Mouse (Mus musculus) embryonic fibroblast, embryonic 13.5 days (primary cell): ENCODE results near the gene 1700113H08Rik. TPM values are rescaled to one million over a fixed set of nuclear protein-coding genes. Genes with fewer than 3 reads are reported as not detected.

Experiments
- H3K27ac ChIP-seq: 2 replicates; pipeline ENCODE4 v1.5.1; 2012; ENCODE audit warnings: low read length, control low read depth, inconsistent platforms; ENCODE audit not compliant: insufficient read depth
- H3K4me1 ChIP-seq: 2 replicates; pipeline ENCODE4 v1.6.1; 2011; ENCODE audit warnings: low read length; ENCODE audit not compliant: control insufficient read depth, insufficient read depth
- H3K4me3 ChIP-seq: 2 replicates; pipeline ENCODE4 v1.5.1; 2011; ENCODE audit warnings: mild to moderate bottlenecking, control low read depth, low read length; ENCODE audit not compliant: insufficient read depth
- CTCF ChIP-seq: IDR thresholded peaks from 2 replicates; pipeline ENCODE4 v1.5.1; 2011; ENCODE audit warnings: mild to moderate bottlenecking, control low read depth, low read length, moderate library complexity, borderline replicate concordance; ENCODE audit not compliant: insufficient read depth
- POLR2A ChIP-seq: IDR thresholded peaks from 2 replicates; pipeline ENCODE4 v1.6.1; 2011; ENCODE audit warnings: low read depth, mild to moderate bottlenecking, control low read depth, low read length, moderate library complexity
- polyA plus RNA-seq: library from polyadenylated mRNA; stranded (reverse); fragments of >200 nt; gene quantifications from 2 replicates; pipeline ENCODE4 v1.2.4, GENCODE M21; 2011; ENCODE audit warnings: low read depth; ENCODE audit not compliant: missing spikeins, insufficient read length

The 1700113H08Rik gene
- polyA plus RNA-seq, 1 experiment: not detected

DNA sequence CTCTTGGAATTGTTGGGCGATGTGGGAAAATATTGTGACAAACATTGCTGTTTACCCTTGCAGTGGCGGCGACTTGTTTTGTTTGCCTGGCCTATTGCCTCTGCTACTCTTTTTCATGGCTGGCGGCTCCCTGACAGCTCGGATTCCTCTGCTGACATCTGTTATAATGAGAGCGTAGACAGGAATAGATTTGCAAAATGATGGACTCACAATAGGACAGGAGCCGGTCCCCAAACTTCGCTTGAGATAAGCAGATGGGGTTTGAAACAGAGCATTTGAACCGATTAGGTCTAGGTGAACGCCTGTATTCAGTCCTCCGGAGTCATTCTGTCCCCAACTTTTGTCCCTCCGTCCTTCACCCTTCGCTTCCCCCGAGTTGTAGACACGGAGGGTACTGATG is 22.0 kb upstream of the 1700113H08Rik start:
- Histone ChIP-seq H3K4me1 (no peaks in the 10 kb centered on the region), H3K4me3 (no peak overlapping the region), H3K27ac (no peak overlapping the region)
- TF ChIP-seq CTCF (no peak), POLR2A (no peak)

DNA sequence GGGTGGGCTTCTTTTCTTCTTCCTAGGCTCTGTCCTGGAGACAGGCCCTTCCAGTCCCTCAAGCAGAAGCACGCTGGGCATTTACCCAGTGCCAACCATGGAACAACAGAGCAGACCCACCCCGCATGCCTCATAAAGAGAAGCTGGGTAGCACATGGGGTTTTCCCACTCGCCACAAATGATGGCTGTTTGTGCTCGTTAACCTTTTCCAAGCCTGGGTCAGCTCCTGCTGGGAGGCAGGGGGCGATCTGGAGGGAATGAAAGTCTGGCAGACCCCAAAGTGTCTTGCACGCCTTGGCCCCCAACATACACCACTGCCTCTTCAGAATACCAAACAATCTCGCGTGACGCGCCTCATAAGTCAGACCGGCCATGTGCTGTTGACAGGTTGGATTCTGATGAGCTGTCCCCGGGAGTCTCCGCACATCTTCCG is 21.6 kb upstream of the 1700113H08Rik start:
- TF ChIP-seq CTCF (no peak), POLR2A (no peak)
- H3K27ac ChIP-seq: no peak overlapping the region
- no peak overlapping the region for H3K4me3 ChIP-seq
- H3K4me1 ChIP-seq: no peaks in the 10 kb centered on the region

DNA sequence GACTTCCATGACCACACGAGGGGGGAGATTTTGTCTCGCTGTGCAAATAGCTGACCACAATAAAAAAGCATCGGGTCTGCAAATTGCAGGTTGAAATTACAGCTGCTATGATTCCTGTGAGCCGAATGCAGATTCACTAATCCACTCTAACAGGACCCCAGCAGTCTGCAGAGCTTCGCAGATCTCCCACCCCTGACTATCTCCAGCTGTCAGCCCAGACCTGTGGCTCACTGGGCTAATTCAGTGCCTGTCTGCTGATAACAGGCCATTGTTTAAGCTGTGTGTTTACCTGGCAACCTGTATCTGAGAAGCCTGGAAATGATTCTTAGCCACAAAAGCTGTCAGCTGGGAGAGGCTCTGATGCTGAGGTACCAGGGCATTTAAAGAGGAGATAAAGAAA is 20.8 kb upstream of the 1700113H08Rik start:
- Histone ChIP-seq H3K27ac (no peak overlapping the region), H3K4me1 (no peaks in the 10 kb centered on the region), H3K4me3 (no peak overlapping the region)
- no peak for TF ChIP-seq POLR2A
- no peak for TF ChIP-seq CTCF

DNA sequence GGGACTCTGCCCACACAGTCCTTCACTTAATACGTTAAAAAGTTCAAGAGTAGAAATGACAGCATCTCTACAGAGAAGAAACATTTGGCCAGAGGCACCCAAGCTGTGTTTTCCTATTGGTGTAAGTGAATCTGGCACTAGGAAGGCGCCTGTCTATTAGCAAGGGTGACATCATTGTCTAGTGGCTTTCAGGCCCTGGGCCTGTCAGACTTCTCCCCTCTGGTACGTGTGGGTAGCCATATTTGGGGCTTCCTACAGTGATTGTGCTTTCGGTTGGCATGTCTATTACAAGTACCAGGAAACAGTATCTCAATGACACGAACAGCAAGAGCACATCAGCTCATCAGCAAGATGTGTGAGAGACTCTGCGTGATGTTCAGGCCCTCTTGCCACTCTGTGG is 18.5 kb upstream of the 1700113H08Rik start:
- Histone ChIP-seq H3K27ac (no peak overlapping the region), H3K4me3 (no peak overlapping the region), H3K4me1 (no peaks in the 10 kb centered on the region)
- no peak for TF ChIP-seq POLR2A
- TF ChIP-seq CTCF: no peak

DNA sequence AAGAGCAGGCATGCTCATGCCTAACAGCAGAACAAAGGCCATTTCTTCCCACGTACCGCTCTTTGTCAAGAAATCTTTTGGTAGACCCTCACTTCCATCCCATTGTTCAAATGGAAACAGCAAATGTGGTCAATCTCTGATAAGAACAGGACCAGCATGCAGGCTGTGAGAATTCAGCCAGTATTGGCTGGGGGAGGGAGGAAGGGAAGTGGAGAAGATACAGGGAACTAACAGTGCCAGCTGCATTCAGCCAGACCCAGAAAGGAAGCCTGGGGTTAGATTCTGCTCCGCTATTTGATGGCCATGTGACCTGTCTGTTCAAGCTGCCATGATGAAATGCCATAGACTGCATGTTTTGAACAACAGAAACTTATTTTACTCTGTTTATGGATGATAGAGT is 18.0 kb upstream of the 1700113H08Rik start:
- no peak for TF ChIP-seq CTCF
- H3K4me3 ChIP-seq: no peak overlapping the region

DNA sequence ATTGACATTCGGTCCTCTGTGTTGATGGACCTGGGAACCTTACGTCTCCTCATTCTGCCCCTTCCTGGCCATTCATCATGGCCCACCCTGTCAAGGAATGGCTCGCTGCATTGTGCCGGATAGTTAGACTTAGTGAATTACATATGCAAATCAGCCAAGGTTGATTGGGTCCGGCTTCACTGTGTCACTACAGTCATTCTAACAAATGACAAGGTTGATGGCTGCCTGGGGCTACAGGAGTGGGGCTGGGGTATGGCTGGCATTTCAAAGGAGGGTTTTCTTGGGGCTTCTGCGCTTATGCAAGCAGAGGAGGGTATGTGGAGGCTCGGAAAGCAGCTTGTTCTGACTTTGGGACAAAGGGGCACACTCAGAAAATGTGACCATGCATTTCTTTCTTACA is 16.6 kb upstream of the 1700113H08Rik start:
- H3K4me3 ChIP-seq: no peak overlapping the region
- no peak overlapping the region for H3K27ac ChIP-seq
- no peak for TF ChIP-seq CTCF
- TF ChIP-seq POLR2A: no peak
- H3K4me1 ChIP-seq: no peaks in the 10 kb centered on the region

More for the DNA sequence above, 18.0 kb upstream of the 1700113H08Rik start:
- Histone ChIP-seq H3K4me1 (no peaks in the 10 kb centered on the region), H3K27ac (no peak overlapping the region)

DNA sequence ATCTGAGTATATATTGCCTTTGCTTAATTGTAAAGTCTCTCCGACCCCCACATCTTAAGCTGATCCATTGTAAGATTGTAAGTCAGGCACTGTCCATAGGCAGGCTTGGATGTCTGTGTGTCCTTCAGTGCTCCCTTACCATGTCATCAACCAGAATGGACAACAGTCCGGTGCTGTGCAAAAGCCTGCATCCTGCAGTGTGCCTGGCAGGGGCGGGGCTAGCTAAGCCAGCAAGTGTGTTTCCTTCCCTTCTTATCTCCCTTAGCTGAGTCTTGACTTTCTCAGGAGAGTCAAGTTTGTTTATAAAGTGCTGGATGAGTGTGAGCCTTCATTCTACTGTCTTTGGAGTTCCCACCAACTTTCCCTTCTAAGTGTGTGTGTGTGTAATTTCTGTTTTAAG is 12.6 kb upstream of the 1700113H08Rik start:
- H3K4me1 ChIP-seq: no peaks in the 10 kb centered on the region
- H3K4me3 ChIP-seq: no peak overlapping the region
- no peak overlapping the region for H3K27ac ChIP-seq
- TF ChIP-seq CTCF (no peak), POLR2A (no peak)

DNA sequence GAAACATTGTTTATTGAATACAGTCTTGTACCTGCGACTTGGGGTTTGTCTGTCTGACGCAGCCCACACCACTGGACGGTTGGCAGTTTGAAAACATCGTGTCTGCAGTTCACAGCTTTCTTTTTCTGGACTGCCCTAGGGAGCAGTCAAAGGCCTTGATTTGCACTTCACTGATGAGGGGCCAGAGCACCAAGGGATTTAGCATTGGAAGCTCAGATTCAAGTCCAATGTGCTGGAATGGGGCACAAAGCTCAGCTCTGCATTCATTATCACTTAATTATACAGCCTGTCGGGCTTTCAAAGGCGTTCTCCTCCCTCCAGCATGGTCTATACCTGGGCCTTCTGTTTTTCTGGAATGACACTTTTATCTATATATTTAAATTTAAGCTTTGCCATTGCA is 11.4 kb upstream of the 1700113H08Rik start:
- Histone ChIP-seq H3K4me1 (no peaks in the 10 kb centered on the region), H3K27ac (no peak overlapping the region), H3K4me3 (no peak overlapping the region)
- no peak for TF ChIP-seq POLR2A
- TF ChIP-seq CTCF: no peak

DNA sequence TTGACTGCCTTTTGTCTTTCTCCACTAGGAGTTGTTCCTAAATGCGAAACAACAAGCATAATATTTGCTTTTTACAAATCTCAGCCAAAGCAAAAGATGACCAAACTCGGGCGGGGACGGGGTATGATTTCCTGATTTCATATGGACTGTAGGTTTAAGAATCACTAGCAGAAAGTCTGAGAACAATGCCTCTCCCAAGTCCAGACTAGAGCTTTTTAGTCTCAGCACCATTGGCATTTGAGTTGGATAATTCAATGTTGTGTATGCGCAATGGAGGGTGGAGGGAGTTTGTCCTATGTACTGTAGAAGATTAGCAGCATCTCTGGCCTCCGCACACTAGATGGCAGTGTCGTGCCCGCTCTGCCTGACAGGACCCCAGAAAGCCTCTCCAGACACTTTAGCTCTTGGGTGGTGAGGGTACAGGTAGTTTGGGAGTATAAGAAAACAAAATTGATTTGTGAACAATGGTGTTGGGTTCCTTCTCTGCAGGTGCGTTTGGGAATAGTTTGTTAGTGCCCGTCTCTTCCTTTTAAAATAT is 10.8 kb upstream of the 1700113H08Rik start:
- TF ChIP-seq POLR2A: no peak
- TF ChIP-seq CTCF: no peak
- Histone ChIP-seq H3K27ac (no peak overlapping the region), H3K4me3 (no peak overlapping the region), H3K4me1 (no peaks in the 10 kb centered on the region)

DNA sequence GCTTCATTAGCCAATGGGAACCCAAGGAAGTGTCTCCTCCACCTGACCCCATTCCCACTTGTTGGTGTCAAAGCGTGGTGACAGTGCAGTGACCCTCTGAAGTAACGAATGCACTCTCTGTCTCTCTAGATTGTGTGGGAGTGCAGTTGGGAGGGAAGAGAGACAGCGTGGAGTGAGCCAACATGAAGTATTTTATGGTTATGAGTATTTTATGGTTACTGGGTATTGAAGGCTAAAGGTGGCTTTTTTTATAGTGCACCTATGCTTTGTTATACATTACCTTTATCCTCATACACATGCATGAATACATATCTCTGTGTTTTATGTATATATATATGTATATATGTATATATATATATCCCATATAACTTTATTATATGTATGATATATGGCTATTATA is 8.7 kb upstream of the 1700113H08Rik start:
- Histone ChIP-seq H3K27ac (no peak overlapping the region), H3K4me3 (no peak overlapping the region), H3K4me1 (no peaks in the 10 kb centered on the region)
- TF ChIP-seq POLR2A (no peak), CTCF (no peak)

DNA sequence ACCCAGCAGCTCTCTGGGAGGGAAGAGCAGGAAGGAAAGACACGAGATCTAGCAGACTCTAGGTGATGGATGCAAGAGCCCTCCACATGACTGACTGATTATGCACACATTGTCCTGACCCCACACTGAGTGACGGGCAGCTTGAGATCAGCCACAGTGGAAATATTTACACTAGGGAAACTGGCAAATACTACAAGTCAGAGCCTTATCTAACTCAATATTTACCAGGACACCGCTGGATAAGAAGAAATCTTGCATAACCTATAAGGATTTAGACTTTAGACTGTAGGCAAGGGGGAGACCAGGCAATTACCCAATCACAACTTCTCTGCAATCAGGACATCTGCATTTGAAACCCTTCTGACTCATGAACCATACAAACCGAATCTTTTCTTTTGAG is 6.1 kb upstream of the 1700113H08Rik start:
- no peak overlapping the region for H3K4me3 ChIP-seq
- TF ChIP-seq CTCF (no peak), POLR2A (no peak)

More for the DNA sequence above, 6.1 kb upstream of the 1700113H08Rik start:
- no peaks in the 10 kb centered on the region for H3K4me1 ChIP-seq
- no peak overlapping the region for H3K27ac ChIP-seq
